Mouse (Mus musculus) MEL (cell line): ENCODE results near the gene Daxx.

ENCODE experiments used
- CTCF ChIP-seq, 3 experiments: IDR thresholded peaks in 2 of 3; conservative IDR thresholded peaks in 1 of 3; 2 replicates each; pipeline ENCODE4 v1.5.1; 2011 to 2012; ENCODE audit warnings: low read length in 3 of 3, low read depth in 2 of 3, mild to moderate bottlenecking in 2 of 3, improper control_type of control experiment in 1 of 3, inconsistent platforms in 1 of 3, mixed read lengths in 1 of 3, moderate library complexity in 1 of 3; ENCODE audit not compliant: control insufficient read depth in 1 of 3, insufficient read depth in 1 of 3, poor library complexity in 1 of 3, severe bottlenecking in 1 of 3
- ELF1 ChIP-seq: IDR thresholded peaks from 2 replicates; pipeline ENCODE4 v1.6.1; 2014; ENCODE audit warnings: low read depth, mild to moderate bottlenecking, inconsistent platforms, low read length, improper control_type of control experiment, moderate library complexity
- GABPA ChIP-seq: IDR thresholded peaks from 2 replicates; pipeline ENCODE4 v1.6.1; 2012; ENCODE audit warnings: low read depth, mild to moderate bottlenecking, inconsistent platforms, low read length, improper control_type of control experiment, moderate library complexity
- MAFK ChIP-seq: IDR thresholded peaks from 2 replicates; pipeline ENCODE4 v1.6.1; 2011; ENCODE audit warnings: low read depth, mild to moderate bottlenecking, low read length, improper control_type of control experiment, borderline replicate concordance
- MYB ChIP-seq: IDR thresholded peaks from 2 replicates; pipeline ENCODE4 v1.6.1; 2011; ENCODE audit warnings: mild to moderate bottlenecking, low read depth, low read length, improper control_type of control experiment
- MYC ChIP-seq: IDR thresholded peaks from 2 replicates; pipeline ENCODE4 v1.6.1; 2011; ENCODE audit warnings: low read depth, mild to moderate bottlenecking, low read length, improper control_type of control experiment, moderate library complexity
- POLR2A ChIP-seq, 2 experiments: IDR thresholded peaks; 2 replicates each; pipeline ENCODE4 v1.6.1; 2011 to 2012; ENCODE audit warnings: low read length in 2 of 2, mild to moderate bottlenecking in 2 of 2, control low read depth in 1 of 2, improper control_type of control experiment in 1 of 2, low read depth in 1 of 2, moderate library complexity in 1 of 2; ENCODE audit not compliant: control insufficient read depth in 1 of 2, insufficient read depth in 1 of 2, poor library complexity in 1 of 2
- POLR2AphosphoS5 ChIP-seq: IDR thresholded peaks from 2 replicates; pipeline ENCODE4 v1.6.1; 2012; ENCODE audit warnings: low read depth, borderline replicate concordance, mild to moderate bottlenecking, inconsistent platforms, low read length, moderate library complexity, mixed read lengths
- SMC3 ChIP-seq: IDR thresholded peaks from 2 replicates; pipeline ENCODE4 v1.6.1; 2011; ENCODE audit warnings: low read depth, low read length, improper control_type of control experiment
- TAL1 ChIP-seq: IDR thresholded peaks from 2 replicates; pipeline ENCODE4 v1.6.1; 2012; ENCODE audit warnings: mild to moderate bottlenecking, inconsistent platforms, low read length, moderate library complexity, mixed read lengths
- TBP ChIP-seq: IDR thresholded peaks from 2 replicates; pipeline ENCODE4 v1.8.0; 2011; ENCODE audit warnings: low read depth, low read length, improper control_type of control experiment
- USF1 ChIP-seq: IDR thresholded peaks from 2 replicates; pipeline ENCODE4 v1.6.1; 2014; ENCODE audit warnings: low read depth, mild to moderate bottlenecking, inconsistent platforms, low read length, improper control_type of control experiment, moderate library complexity

- TF ChIP-seq MYC (no peak), MAFK (no peak), POLR2AphosphoS5 (no peak), CTCF (IDR thresholded peaks at IDR 0.05 in 2 of 3, conservative IDR thresholded peaks at IDR 0.05 in 1 of 3; ENCODE audit: control insufficient read depth in 1 of 3, insufficient read depth in 1 of 3, low read depth in 2 of 3, low read length in 3 of 3, poor library complexity in 1 of 3, severe bottlenecking in 1 of 3) (no peak), TBP (no peak), MYB (no peak), SMC3 (no peak), USF1 (no peak), POLR2A (IDR thresholded peaks at IDR 0.05; ENCODE audit: control insufficient read depth in 1 of 2, insufficient read depth in 1 of 2, low read depth in 1 of 2, low read length in 2 of 2, poor library complexity in 1 of 2) (no peak), ELF1 (no peak), TAL1 (no peak), GABPA (no peak)
These were observed 7.1 kb downstream of the Daxx start for GRCm38 (mm10) chr17:33916294-33916693.
